Mouse (Mus musculus): ENCODE data around the gene Adamts1.

GRCm38 (mm10) chr16:85765167-85765566, 37.7 kb downstream of the Adamts1 start:
- no peak for TF ChIP-seq POLR2A (IDR thresholded peaks at IDR 0.05; ENCODE audit: low read depth, low read length)
- no peak for TF ChIP-seq CTCF (conservative IDR thresholded peaks at IDR 0.05; ENCODE audit: insufficient read depth, insufficient read length, low read depth, low read length)
